11 mouse cellular contexts compared by ENCODE assay signal in the genomic region with DNA sequence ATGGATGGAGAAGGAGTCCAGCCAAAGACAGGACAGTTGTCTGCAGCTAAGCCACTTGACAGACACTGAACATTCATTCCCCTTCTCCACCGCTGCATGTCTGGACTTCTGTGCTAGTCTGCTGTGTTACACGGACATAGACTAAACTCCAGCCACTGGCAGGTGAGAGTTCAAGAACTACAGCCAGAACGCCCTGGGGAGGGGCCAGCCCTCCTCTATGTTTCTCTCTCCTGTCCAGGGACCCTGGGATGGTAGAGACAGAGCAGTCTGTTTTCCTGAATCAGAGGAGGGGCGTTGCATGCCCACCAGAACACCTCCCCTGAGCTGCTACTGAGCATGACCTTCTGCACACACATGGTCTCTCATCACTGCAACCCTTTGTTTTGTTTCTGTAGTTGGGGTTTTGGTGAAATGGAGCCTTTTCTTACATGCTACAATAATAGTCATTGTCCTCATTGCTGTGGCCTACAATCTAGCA. TPM values are rescaled to one million over a fixed set of nuclear protein-coding genes. Genes with fewer than 3 reads are reported as not detected.
DNase-seq lines count a peak whose midpoint lies in the region; ATAC-seq lines count a peak whose summit lies in the region.
"Had no signal": no experiment of that assay in that cellular context is flagged by ENCODE, and none has a peak within 500 bp of the region (broad histone marks: within the 10 kb centered on the region; RNA-seq: fewer than 3 reads in every experiment).

No protein-coding gene starts in this region.

- H3K4me1 ChIP-seq in hindbrain, embryonic 11.5 days (replicated peaks; ENCODE audit: control insufficient read depth, insufficient read depth, low read length) = peaks cover 2% of the 10 kb centered on the region; the same call in 1 of the 2 replicates
- H3K4me1 ChIP-seq in hindbrain, embryonic 16.5 days (ENCODE audit: control insufficient read depth, insufficient read depth, low read depth, low read length) = peaks cover 2% of the 10 kb centered on the region; the same call in 1 of the 2 replicates
- peaks cover 26% of the 10 kb centered on the region for H3K4me1 ChIP-seq in embryonic facial prominence, embryonic 10.5 days
- H3K4me1 ChIP-seq in forebrain, embryonic 13.5 days = peaks cover 27% of the 10 kb centered on the region
- peaks cover 13% of the 10 kb centered on the region for H3K4me1 ChIP-seq in midbrain, embryonic 14.5 days (ENCODE audit: control insufficient read depth, insufficient read depth, low read length)

- no peaks in the 10 kb centered on the region for H3K36me3 ChIP-seq in hindbrain, embryonic 11.5 days (ENCODE audit: control insufficient read depth, insufficient read depth, low read length)
- no peaks in the 10 kb centered on the region for H3K36me3 ChIP-seq in hindbrain, embryonic 16.5 days (ENCODE audit: control insufficient read depth, insufficient read depth, low read length)
- H3K36me3 ChIP-seq in embryonic facial prominence, embryonic 10.5 days (replicated peaks) = no peaks in the 10 kb centered on the region
- no peaks in the 10 kb centered on the region for H3K36me3 ChIP-seq in forebrain, embryonic 13.5 days (ENCODE audit: poor library complexity, severe bottlenecking)
- H3K36me3 ChIP-seq in midbrain, embryonic 14.5 days (ENCODE audit: control insufficient read depth, insufficient read depth, low read length) = no peaks in the 10 kb centered on the region

- no peak for DNase-seq in hindbrain, embryonic 11.5 days (ENCODE audit: low spot score)
- peak; percentile 9 for DNase-seq in embryonic facial prominence, embryonic 10.5 days (ENCODE audit: low spot score)
- DNase-seq in midbrain, embryonic 14.5 days = no peak
- no peak for DNase-seq in cerebellum, adult 9-10 months
- DNase-seq in spleen, postnatal 14 days (ENCODE audit: low spot score in 2 of 2) = no peak
- DNase-seq: adrenal gland, adult 8-10 months; cerebellum, postnatal 36 days had no signal

- 13% methylated on average over 4 of the region's 4 CpGs for WGBS in hindbrain, embryonic 11.5 days
- WGBS in hindbrain, embryonic 16.5 days = 22% methylated on average over 4 of the region's 4 CpGs
- 21% methylated on average over 4 of the region's 4 CpGs for WGBS in embryonic facial prominence, embryonic 10.5 days
- 15% methylated on average over 4 of the region's 4 CpGs for WGBS in forebrain, embryonic 13.5 days
- 11% methylated on average over 4 of the region's 4 CpGs for WGBS in midbrain, embryonic 14.5 days

- H3K9ac ChIP-seq in hindbrain, embryonic 11.5 days (ENCODE audit: low read depth, low read length) = no peak overlapping the region
- no peak overlapping the region for H3K9ac ChIP-seq in hindbrain, embryonic 16.5 days (ENCODE audit: low read depth, low read length)
- H3K9ac ChIP-seq in forebrain, embryonic 13.5 days = no peak overlapping the region
- H3K9ac ChIP-seq in midbrain, embryonic 14.5 days (replicated peaks; ENCODE audit: low read length) = no peak overlapping the region

- H3K27me3 ChIP-seq in hindbrain, embryonic 11.5 days (ENCODE audit: control insufficient read depth, insufficient read depth, low read length) = no peaks in the 10 kb centered on the region
- no peaks in the 10 kb centered on the region for H3K27me3 ChIP-seq in hindbrain, embryonic 16.5 days (replicated peaks; ENCODE audit: control insufficient read depth, insufficient read depth, low read length)
- H3K27me3 ChIP-seq in embryonic facial prominence, embryonic 10.5 days (replicated peaks; ENCODE audit: low read depth, poor library complexity, severe bottlenecking) = no peaks in the 10 kb centered on the region
- H3K27me3 ChIP-seq in forebrain, embryonic 13.5 days = no peaks in the 10 kb centered on the region
- H3K27me3 ChIP-seq in midbrain, embryonic 14.5 days (ENCODE audit: control insufficient read depth, insufficient read depth, low read length) = no peaks in the 10 kb centered on the region

- H3K27ac ChIP-seq in hindbrain, embryonic 11.5 days (ENCODE audit: low read depth, low read length) = peak overlapping the region; percentile 39; the same call in 1 of the 2 replicates
- no peak overlapping the region for H3K27ac ChIP-seq in hindbrain, embryonic 16.5 days (ENCODE audit: low read depth, low read length)
- peak overlapping the region; percentile 57; the same call in 1 of the 2 replicates for H3K27ac ChIP-seq in embryonic facial prominence, embryonic 10.5 days (replicated peaks)
- no peak overlapping the region for H3K27ac ChIP-seq in forebrain, embryonic 13.5 days
- H3K27ac ChIP-seq in midbrain, embryonic 14.5 days (replicated peaks; ENCODE audit: low read depth, low read length) = 0 out of 2 replicates have a peak overlapping the region, but pooled peaks have one; percentile 5
- H3K27ac ChIP-seq: layer of hippocampus, adult 2 months had no signal

- no peak overlapping the region for H3K4me3 ChIP-seq in hindbrain, embryonic 11.5 days (ENCODE audit: low read depth, low read length)
- H3K4me3 ChIP-seq in hindbrain, embryonic 16.5 days (ENCODE audit: low read length) = no peak overlapping the region
- H3K4me3 ChIP-seq in embryonic facial prominence, embryonic 10.5 days = no peak overlapping the region
- H3K4me3 ChIP-seq in forebrain, embryonic 13.5 days = no peak overlapping the region
- no peak overlapping the region for H3K4me3 ChIP-seq in midbrain, embryonic 14.5 days (replicated peaks; ENCODE audit: low read depth, low read length)
- H3K4me3 ChIP-seq: layer of hippocampus, adult 2 months had no signal

- H3K4me2 ChIP-seq in hindbrain, embryonic 11.5 days (replicated peaks; ENCODE audit: low read depth, low read length) = no peak overlapping the region
- H3K4me2 ChIP-seq in hindbrain, embryonic 16.5 days (ENCODE audit: low read length) = no peak overlapping the region
- no peak overlapping the region for H3K4me2 ChIP-seq in forebrain, embryonic 13.5 days
- 0 out of 2 replicates have a peak overlapping the region, but pooled peaks have one; percentile 17 for H3K4me2 ChIP-seq in midbrain, embryonic 14.5 days (ENCODE audit: low read length)

- no peaks in the 10 kb centered on the region for H3K9me3 ChIP-seq in hindbrain, embryonic 11.5 days (ENCODE audit: control insufficient read depth, low read length)
- H3K9me3 ChIP-seq in hindbrain, embryonic 16.5 days (ENCODE audit: control insufficient read depth, low read length) = no peaks in the 10 kb centered on the region
- no peaks in the 10 kb centered on the region for H3K9me3 ChIP-seq in embryonic facial prominence, embryonic 10.5 days
- H3K9me3 ChIP-seq in forebrain, embryonic 13.5 days (replicated peaks) = no peaks in the 10 kb centered on the region
- no peaks in the 10 kb centered on the region for H3K9me3 ChIP-seq in midbrain, embryonic 14.5 days (ENCODE audit: control insufficient read depth, low read length)

- no peak; the same call in 1 of the 2 replicates for ATAC-seq in hindbrain, embryonic 11.5 days (ENCODE audit: low FRiP score)
- ATAC-seq in hindbrain, embryonic 16.5 days = no peak; the same call in 1 of the 2 replicates
- ATAC-seq in forebrain, embryonic 13.5 days = peak; percentile 41; the same call in 1 of the 2 replicates
- ATAC-seq in midbrain, embryonic 14.5 days (ENCODE audit: low FRiP score, low TSS enrichment) = peak; percentile 40; the same call in 1 of the 2 replicates
- ATAC-seq in megakaryocyte progenitor cell, adult 5-6 weeks (replicated peaks; ENCODE audit: poor library complexity) = no peak

RNA-seq across cellular contexts. Expression of gene Ano10, which starts 8.4 kb away (rescaled TPM):
- polyA plus RNA-seq in hindbrain, embryonic 11.5 days (2014; fragmentation: Nextera tagmentation; extraction: Ambion mirVana) = 51.9 and 52.5 TPM in 2 replicates
- 41.8 and 43.6 TPM in 2 replicates for polyA plus RNA-seq in hindbrain, embryonic 16.5 days (2015; fragmentation: Nextera tagmentation; extraction: Ambion mirVana)
- 26.3 and 27.9 TPM in 2 replicates for polyA plus RNA-seq in embryonic facial prominence, embryonic 10.5 days (2016; fragmentation: Nextera tagmentation; extraction: Ambion mirVana)
- polyA plus RNA-seq in forebrain, embryonic 13.5 days (2015; fragmentation: Nextera tagmentation; extraction: Ambion mirVana) = 29.5 and 36.5 TPM in 2 replicates
- 33.1 and 41.2 TPM in 2 replicates for polyA plus RNA-seq in midbrain, embryonic 14.5 days (2014; fragmentation: Nextera tagmentation; extraction: Ambion mirVana)
- total RNA-seq in megakaryocyte progenitor cell, adult 5-6 weeks (2015) = 15.9 and 18.9 TPM in 2 replicates
- total RNA-seq in megakaryocyte progenitor cell, adult 5-6 weeks (2017) = 13.3 and 13.9 TPM in 2 replicates

Comparison
In these comparisons a context has a peak if more than half of its experiments do, and no peak if none do; other contexts are left out.
1. H3K27ac ChIP-seq: peak in hindbrain, embryonic 11.5 days (single experiment), embryonic facial prominence, embryonic 10.5 days (single experiment) and midbrain, embryonic 14.5 days (single experiment); none in hindbrain, embryonic 16.5 days (single experiment) and forebrain, embryonic 13.5 days (single experiment).
2. ATAC-seq: peak in forebrain, embryonic 13.5 days (single experiment) and midbrain, embryonic 14.5 days (single experiment); none in hindbrain, embryonic 11.5 days (single experiment), hindbrain, embryonic 16.5 days (single experiment) and megakaryocyte progenitor cell, adult 5-6 weeks (single experiment).